Mouse (Mus musculus): Measurements from ENCODE around the gene Uvrag.

DNA sequence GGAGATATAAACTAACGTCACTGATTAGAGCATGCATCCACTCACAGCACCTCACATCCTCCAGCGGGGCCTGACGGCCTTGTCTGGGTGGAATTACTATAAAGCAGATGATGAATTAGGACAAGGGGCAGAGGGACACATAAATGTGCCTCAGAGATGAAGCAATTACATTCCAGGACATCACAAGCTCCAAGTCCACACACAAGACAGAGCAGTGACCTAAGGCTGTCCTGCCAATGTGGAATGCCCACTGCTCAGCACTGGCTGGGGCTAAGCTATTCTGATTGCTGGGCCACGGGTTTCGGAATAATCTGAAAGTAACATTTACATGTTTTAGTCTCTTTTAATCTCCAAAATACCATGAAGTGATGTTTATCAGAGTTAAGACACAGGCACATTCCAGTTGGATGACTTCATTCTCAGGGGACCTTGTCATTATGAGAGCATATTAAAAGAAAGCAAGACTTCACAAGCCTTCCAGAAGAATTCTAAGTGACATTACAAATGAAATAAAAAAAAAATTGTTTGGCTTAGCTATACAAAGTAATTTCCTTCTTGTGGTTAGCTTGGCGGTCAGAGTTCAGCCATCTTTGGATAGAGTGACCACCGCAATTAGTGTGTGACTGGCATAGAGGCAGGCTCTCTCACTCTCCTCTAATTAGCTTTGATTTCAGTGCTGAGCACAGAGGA lies 212.5 kb downstream of the Uvrag start:
- TF ChIP-seq CTCF (IDR thresholded peaks at IDR 0.05; ENCODE audit: extremely low read depth, insufficient read depth, insufficient read length, insufficient replicate concordance) = no peak
- TF ChIP-seq POLR2A (IDR thresholded peaks at IDR 0.05; ENCODE audit: low read depth, low read length) = no peak
